Mouse (Mus musculus) inflammation-experienced regulatory T-cells, adult 6 months (primary cell): ENCODE results near the gene Ugt1a10. TPM values are rescaled to one million over a fixed set of nuclear protein-coding genes. Genes with fewer than 3 reads are reported as not detected.
"Not testable (repeated sequence)": the region's sequence is repeated elsewhere in the genome, so short reads cannot be mapped to it uniquely, and the experiment has no call there.

Experiments
- ATAC-seq: one replicate; pipeline ENCODE4 v1.8.0; 2017
- polyA plus RNA-seq, 3 experiments: library from polyadenylated mRNA; unstranded; fragments of 100-300 nt; shearing (Covaris generic); gene quantifications; one replicate each; pipeline ENCODE4 v1.2.1; 2017

Gene Ugt1a10
- polyA plus RNA-seq, 3 experiments from 2014 or later = not detected

DNA sequence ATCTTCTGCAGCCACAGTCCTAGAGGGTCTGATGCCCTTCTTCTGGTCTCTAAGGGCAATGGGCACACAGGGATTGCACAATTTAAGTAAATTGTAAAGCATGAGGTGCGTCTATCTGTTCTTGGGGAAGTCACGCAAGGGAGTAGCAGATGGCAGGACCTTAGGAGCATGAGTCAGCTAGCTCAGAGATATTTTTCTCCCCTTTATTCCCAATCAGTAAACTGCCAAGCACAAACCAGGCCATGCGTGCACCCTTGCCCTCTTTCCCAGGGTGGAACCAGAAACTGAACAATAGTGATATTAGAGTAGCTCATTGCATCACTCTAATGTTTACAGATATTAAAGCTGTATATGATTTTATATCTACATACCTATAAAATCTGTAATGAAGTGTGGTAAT lies 43.4 kb downstream of the Ugt1a10 start:
- not testable (repeated sequence) for ATAC-seq

DNA sequence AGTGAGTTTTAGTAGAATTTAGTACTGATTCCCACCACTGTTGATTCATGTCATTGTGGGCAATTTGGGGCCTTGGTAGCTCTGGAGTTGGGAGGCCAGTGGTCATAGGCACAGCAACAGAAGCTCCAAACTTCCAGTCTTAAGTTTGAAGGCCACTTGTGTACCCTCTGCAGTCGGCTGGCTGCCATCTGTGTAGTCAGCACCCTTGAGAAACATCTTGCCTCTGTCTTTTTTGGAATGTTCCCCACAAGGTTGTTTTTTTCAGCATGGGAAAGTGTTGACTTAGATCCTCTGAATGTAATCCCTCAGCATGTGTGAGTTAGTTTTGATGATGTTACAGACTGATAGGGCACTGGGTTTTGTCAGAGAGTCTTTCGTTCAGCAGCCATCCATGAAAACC lies 44.5 kb downstream of the Ugt1a10 start:
- ATAC-seq = not testable (repeated sequence)

DNA sequence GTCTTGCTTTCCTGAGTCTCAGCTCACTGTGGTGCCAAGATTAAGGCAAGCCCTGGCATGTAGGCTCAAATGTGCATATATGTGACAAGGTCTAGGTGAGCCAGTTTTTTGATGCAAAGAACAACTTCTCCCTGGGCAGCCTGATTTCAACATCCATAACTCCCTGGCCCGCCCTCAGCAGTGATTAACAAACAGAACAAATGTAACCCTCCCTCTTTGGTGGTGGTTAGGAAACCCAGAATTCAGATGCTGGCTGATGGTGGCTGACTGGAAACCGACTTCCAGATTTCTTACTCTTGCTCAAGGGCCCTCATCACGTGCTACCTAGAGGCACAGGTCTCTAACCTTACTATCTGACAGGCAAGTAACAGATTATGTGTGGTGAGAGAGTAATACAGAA lies 47.8 kb downstream of the Ugt1a10 start, which contains the start of gene Ugt1a6b:
TSS of gene Ugt1a6b (plus strand) at position 234 of the 400 bp plus-strand sequence.
- ATAC-seq = not testable (repeated sequence)

GRCm38 (mm10) chr1:88103697-88104468 lies 48.7 kb downstream of the Ugt1a10 start:
- not testable (repeated sequence) for ATAC-seq

DNA sequence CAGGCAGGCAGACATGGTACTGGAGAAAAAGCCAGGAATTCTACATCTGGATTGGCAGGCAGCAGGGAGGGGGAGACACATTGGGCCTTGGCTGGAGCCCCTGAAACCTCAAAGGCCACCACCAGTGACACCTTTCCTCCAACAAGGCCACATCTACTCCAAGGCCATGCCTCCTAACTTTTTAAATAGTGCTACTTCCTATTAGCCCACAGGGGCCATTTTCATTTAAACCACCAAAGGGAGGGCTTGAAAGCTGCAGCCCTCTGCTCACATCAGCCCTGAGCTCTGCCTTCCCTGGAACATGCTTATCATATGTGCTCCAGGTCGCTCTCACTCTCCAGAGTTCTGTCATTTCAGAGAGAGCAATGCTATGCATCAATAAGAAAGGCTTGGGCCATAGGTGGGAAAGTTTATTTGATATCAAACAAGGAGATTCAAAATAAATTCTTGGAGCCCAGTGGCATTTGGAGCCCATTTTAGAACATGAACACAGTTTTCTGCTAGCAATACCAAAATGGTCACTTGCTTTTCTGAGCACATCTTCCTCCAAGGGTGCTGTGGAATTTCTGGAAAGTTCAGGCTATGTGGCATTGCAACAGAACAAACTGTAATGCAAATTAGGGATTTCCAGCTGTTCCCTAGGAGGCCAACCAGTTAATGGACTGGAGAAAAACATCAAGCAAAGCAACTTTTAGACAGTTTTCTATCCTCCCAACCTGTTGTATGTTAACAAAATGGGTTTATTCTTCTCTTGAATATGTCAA lies 49.7 kb downstream of the Ugt1a10 start:
- no peak for ATAC-seq

- no peak for ATAC-seq
Measured at GRCm38 (mm10) chr1:88105656-88106055, 50.5 kb downstream of the Ugt1a10 start.

DNA sequence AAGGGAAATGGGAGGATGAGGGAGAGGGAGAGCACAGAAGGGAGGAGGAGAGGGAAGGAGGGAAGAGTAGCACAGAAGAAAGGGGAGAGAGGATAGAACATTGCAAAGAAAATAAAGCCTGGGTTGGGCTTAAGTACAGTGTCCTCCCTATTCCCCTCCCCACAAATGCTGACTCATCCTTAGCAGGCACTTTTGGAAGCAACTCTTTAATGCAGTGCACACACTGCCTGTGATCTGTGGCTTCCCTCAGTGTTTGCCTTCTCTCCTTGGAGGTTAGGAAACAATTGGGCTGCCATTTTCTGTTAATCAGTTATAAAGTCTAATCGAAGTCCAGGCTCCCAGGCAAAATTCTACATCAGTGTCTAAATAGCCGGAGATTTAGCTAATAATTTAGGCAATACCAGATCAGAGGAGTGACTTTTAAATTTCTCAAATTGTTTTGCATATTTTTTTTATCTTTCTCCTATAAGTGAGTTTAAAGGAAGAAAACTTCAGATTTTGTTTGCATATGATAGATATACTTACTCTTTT lies 53.9 kb downstream of the Ugt1a10 start:
- not testable (repeated sequence) for ATAC-seq

DNA sequence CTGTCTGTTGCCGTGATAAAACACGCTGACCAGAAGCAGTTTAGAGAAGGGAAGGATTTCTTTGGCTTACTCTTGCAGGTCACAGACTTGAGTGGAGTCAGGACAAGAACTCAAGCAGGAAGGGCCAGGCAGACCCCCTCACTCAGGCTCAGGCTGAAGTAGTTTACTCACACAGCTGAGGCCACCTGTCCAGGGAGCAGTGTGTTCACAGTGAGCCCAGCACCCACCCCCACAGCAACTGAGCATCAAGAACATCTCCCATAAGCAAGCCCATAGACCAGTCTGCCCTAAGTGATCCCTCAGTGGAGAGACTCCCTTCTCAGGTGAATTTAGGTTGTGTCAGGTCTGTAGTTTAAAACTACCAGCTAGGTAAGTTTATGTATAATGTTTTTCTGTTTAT lies 54.4 kb downstream of the Ugt1a10 start:
- not testable (repeated sequence) for ATAC-seq

DNA sequence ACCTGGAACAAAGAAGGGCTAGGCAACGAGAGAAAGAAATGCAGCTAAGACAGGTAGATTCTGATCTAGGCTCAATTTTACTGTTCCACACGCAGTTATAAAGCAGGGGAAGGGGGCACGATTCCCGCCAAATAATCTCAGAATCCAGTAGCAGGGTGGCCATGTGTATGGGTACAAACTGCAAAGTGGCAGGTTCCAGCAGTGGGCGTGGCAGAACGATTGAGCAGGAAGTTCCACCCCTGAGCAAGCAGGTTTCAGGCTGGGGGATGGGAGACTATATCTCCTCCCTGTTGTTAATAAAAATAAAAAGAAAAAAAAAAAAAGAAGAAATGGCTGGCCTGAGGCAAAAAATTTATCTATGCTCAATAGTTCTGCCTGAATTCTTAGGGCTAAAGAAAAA lies 57.6 kb downstream of the Ugt1a10 start:
- not testable (repeated sequence) for ATAC-seq

- not testable (repeated sequence) for ATAC-seq
Measured at GRCm38 (mm10) chr1:88120550-88120949, 65.4 kb downstream of the Ugt1a10 start.

- not testable (repeated sequence) for ATAC-seq
Measured at GRCm38 (mm10) chr1:88121521-88121920, 66.3 kb downstream of the Ugt1a10 start.

DNA sequence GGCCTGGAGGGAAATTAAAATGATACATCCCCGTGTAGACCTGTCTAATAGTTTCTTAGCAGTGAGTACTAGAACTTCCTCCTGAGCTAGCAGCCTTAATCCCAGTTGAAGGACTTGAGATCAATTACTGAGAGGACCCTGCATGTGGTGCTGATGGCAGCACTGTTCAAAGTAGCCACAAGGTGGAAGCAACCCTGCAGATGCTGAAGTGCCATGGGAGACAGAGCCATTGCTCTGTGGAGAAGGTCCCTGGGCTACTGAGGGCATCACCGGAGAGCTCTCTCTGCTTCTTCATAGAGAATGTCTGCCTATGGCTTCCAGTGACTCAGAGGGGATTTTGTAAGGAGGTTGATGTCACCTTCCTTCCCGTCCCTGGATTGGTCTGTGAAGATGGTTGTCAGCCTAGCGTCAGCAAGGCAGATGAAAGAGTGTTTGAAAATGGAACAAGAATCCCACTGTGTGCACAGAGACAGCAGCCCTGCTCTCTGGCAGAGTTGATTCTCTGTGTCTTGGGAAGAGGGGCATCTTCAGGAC lies 70.7 kb downstream of the Ugt1a10 start:
- not testable (repeated sequence) for ATAC-seq

- ATAC-seq = not testable (repeated sequence)
Measured at GRCm38 (mm10) chr1:88129091-88129490, 73.9 kb downstream of the Ugt1a10 start.

GRCm38 (mm10) chr1:88130223-88130622 lies 75.0 kb downstream of the Ugt1a10 start:
- ATAC-seq = not testable (repeated sequence)

DNA sequence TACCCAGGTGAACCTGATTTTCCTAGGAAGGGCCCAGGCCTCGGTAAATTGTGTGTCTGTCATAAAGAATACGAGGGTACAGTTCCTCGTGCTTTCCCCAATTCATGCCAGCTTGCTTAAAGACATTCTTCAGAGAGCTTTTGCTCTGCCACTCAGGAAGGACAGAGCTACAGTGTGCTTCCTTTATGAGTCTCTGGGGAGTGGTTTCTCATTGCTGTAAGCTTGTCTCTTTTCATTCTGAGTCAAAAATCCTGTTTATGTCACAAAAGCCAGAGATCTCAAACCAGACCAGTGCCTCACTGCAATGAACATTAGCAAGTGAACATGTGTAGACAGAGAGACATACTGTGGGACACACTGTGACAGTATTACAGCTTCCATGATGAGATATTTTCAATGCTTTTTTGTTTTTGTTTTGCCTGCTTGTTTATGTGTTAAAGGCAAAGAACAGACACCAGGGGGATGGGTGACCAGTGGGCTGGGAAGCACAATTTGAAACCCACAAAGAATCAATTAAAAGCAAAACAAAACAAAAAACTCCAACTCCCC lies 78.8 kb downstream of the Ugt1a10 start:
- ATAC-seq = no peak

- ATAC-seq = not testable (repeated sequence)
Measured at GRCm38 (mm10) chr1:88134457-88135011, 79.3 kb downstream of the Ugt1a10 start, which contains the start of gene Ugt1a6a. TSS of gene Ugt1a6a (plus strand) at chr1:88134809.

DNA sequence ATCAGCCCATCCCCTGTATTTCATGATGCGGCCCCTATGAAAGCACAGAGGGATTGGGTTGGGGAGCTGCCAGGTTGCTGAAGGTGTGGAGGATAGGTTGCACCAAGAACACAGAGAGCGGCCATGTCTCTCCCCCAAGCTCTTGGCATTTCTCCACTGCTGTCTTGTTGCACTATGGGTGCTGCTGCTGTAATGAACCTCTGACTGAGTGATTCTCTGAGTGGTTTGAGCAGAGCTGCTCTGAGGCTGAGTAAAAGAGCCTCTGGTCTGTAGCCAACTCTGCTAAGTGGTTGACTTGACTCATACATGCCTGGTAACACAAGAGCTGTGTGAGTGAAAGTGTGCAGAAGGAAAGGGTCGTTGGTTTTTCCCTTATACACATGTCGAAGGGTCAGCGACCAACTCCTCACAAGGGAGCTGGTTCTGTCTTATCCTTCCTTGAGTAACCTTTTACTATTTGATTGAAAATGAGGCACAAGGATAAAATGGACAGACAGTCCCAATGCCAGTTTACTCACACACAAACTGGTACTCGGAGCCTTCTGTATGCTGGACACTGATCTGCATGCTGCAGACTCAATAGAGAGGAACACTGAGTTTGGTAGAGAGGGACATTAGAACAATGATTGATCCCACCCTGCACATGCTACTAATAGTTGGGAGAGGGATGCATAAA lies 80.2 kb downstream of the Ugt1a10 start:
- ATAC-seq = not testable (repeated sequence)

GRCm38 (mm10) chr1:88136646-88137045 lies 81.5 kb downstream of the Ugt1a10 start:
- ATAC-seq = no peak

DNA sequence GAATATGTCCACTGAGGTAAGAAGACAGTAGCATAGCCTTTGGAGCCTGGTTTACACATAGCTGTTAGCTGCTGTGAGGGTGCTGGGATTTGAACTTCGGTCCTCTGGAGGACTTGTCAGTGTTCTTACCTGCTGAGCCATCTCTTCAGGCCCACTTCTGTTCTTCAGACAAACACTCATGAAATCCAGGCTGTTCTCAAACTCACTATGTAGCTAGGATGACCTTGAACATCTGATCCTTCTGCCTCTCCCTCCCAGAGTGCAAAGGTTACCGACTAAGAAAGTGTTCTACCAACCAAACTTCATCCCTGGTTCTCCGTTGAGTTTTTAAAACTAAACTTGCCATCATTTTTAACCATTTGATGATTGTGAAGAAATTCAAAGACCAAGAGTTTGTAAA lies 82.1 kb downstream of the Ugt1a10 start:
- no peak for ATAC-seq

DNA sequence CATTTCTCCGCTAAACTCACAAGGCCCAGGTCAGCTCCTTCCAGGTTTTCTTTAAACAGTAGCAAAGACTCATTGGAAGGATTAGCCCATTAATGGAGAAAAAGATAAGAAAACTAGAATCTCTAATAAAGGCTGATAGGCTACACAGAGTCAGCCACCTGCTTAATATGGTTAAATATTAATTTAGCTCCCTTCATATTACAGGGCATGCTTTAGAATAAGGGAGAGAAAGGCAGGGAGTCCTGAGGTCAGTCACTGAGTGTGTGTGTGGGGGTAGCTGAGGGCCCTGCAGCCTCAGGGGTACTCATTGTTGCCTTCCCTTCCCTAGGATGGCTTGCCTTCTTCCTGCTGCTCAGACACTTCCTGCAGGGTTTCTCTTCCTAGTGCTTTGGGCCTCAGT lies 83.0 kb downstream of the Ugt1a10 start:
- ATAC-seq = no peak

GRCm38 (mm10) chr1:88140492-88140891 lies 85.3 kb downstream of the Ugt1a10 start:
- not testable (repeated sequence) for ATAC-seq
